Mouse (Mus musculus): ENCODE measurements around the gene Emid1. TPM values are rescaled to one million over a fixed set of nuclear protein-coding genes. Genes with fewer than 3 reads are reported as not detected.

The Emid1 gene
- polyA plus RNA-seq, 1 experiment: 56.7 TPM

- no peak overlapping the region for H3K4me3 ChIP-seq (ENCODE audit: control insufficient read depth, insufficient read depth, low read length)
- DNase-seq: no peak
- TF ChIP-seq CTCF (IDR thresholded peaks at IDR 0.05; ENCODE audit: borderline replicate concordance, control insufficient read depth, extremely low read depth, insufficient read depth, low read length, poor library complexity) (no peak), POLR2A (IDR thresholded peaks at IDR 0.05; ENCODE audit: control insufficient read depth, extremely low read depth, insufficient read depth, low read length, poor library complexity) (no peak)
- WGBS: 91% methylated on average over 8 of the region's 8 CpGs
- H3K4me1 ChIP-seq (replicated peaks; ENCODE audit: control insufficient read depth, insufficient read depth, low read length): peaks cover 16% of the 10 kb centered on the region
- no peaks in the 10 kb centered on the region for H3K27me3 ChIP-seq (ENCODE audit: control insufficient read depth, insufficient read depth, low read length)
- H3K27ac ChIP-seq (ENCODE audit: control insufficient read depth, insufficient read depth, low read length): no peak overlapping the region
- H3K36me3 ChIP-seq (ENCODE audit: control insufficient read depth, insufficient read depth, low read length): no peaks in the 10 kb centered on the region
These were observed 42.6 kb downstream of the Emid1 start for GRCm38 (mm10) chr11:5109441-5109840.

- 100% methylated on average over 4 of the region's 4 CpGs for WGBS
- no peak for DNase-seq
- Histone ChIP-seq H3K36me3 (ENCODE audit: control insufficient read depth, insufficient read depth, low read length) (no peaks in the 10 kb centered on the region), H3K4me1 (replicated peaks; ENCODE audit: control insufficient read depth, insufficient read depth, low read length) (peaks cover 9% of the 10 kb centered on the region), H3K27ac (ENCODE audit: control insufficient read depth, insufficient read depth, low read length) (no peak overlapping the region), H3K27me3 (ENCODE audit: control insufficient read depth, insufficient read depth, low read length) (no peaks in the 10 kb centered on the region), H3K4me3 (ENCODE audit: control insufficient read depth, insufficient read depth, low read length) (no peak overlapping the region)
- no peak for TF ChIP-seq POLR2A (IDR thresholded peaks at IDR 0.05; ENCODE audit: control insufficient read depth, extremely low read depth, insufficient read depth, low read length, poor library complexity)
- TF ChIP-seq CTCF (IDR thresholded peaks at IDR 0.05; ENCODE audit: borderline replicate concordance, control insufficient read depth, extremely low read depth, insufficient read depth, low read length, poor library complexity): no peak
These were observed 48.0 kb downstream of the Emid1 start for GRCm38 (mm10) chr11:5103986-5104509.

- Histone ChIP-seq H3K36me3 (ENCODE audit: control insufficient read depth, insufficient read depth, low read length) (no peaks in the 10 kb centered on the region), H3K4me1 (replicated peaks; ENCODE audit: control insufficient read depth, insufficient read depth, low read length) (peaks cover 9% of the 10 kb centered on the region), H3K27me3 (ENCODE audit: control insufficient read depth, insufficient read depth, low read length) (no peaks in the 10 kb centered on the region), H3K27ac (ENCODE audit: control insufficient read depth, insufficient read depth, low read length) (no peak overlapping the region), H3K4me3 (ENCODE audit: control insufficient read depth, insufficient read depth, low read length) (no peak overlapping the region)
- DNase-seq: no peak
- no peak for TF ChIP-seq CTCF (IDR thresholded peaks at IDR 0.05; ENCODE audit: borderline replicate concordance, control insufficient read depth, extremely low read depth, insufficient read depth, low read length, poor library complexity)
- TF ChIP-seq POLR2A (IDR thresholded peaks at IDR 0.05; ENCODE audit: control insufficient read depth, extremely low read depth, insufficient read depth, low read length, poor library complexity): no peak
- WGBS: 96% methylated on average over 7 of the region's 7 CpGs
These were observed 49.7 kb downstream of the Emid1 start for GRCm38 (mm10) chr11:5102384-5102783.

- TF ChIP-seq POLR2A (IDR thresholded peaks at IDR 0.05; ENCODE audit: control insufficient read depth, extremely low read depth, insufficient read depth, low read length, poor library complexity): no peak
- no peak for TF ChIP-seq CTCF (IDR thresholded peaks at IDR 0.05; ENCODE audit: borderline replicate concordance, control insufficient read depth, extremely low read depth, insufficient read depth, low read length, poor library complexity)
- H3K4me3 ChIP-seq (ENCODE audit: control insufficient read depth, insufficient read depth, low read length): no peak overlapping the region
- no peaks in the 10 kb centered on the region for H3K36me3 ChIP-seq (ENCODE audit: control insufficient read depth, insufficient read depth, low read length)
- peaks cover 11% of the 10 kb centered on the region for H3K4me1 ChIP-seq (replicated peaks; ENCODE audit: control insufficient read depth, insufficient read depth, low read length)
- DNase-seq: no peak
- no peaks in the 10 kb centered on the region for H3K27me3 ChIP-seq (ENCODE audit: control insufficient read depth, insufficient read depth, low read length)
- 95% methylated on average over 6 of the region's 6 CpGs for WGBS
- no peak overlapping the region for H3K27ac ChIP-seq (ENCODE audit: control insufficient read depth, insufficient read depth, low read length)
These were observed 50.4 kb downstream of the Emid1 start for GRCm38 (mm10) chr11:5101641-5102040.

- no peak overlapping the region for H3K4me3 ChIP-seq (ENCODE audit: control insufficient read depth, insufficient read depth, low read length)
- no peak for TF ChIP-seq CTCF (IDR thresholded peaks at IDR 0.05; ENCODE audit: borderline replicate concordance, control insufficient read depth, extremely low read depth, insufficient read depth, low read length, poor library complexity)
- no peak for TF ChIP-seq POLR2A (IDR thresholded peaks at IDR 0.05; ENCODE audit: control insufficient read depth, extremely low read depth, insufficient read depth, low read length, poor library complexity)
- H3K27ac ChIP-seq (ENCODE audit: control insufficient read depth, insufficient read depth, low read length): no peak overlapping the region
- peaks cover 14% of the 10 kb centered on the region for H3K4me1 ChIP-seq (replicated peaks; ENCODE audit: control insufficient read depth, insufficient read depth, low read length)
- no peaks in the 10 kb centered on the region for H3K36me3 ChIP-seq (ENCODE audit: control insufficient read depth, insufficient read depth, low read length)
- DNase-seq: no peak
- 86% methylated on average over 5 of the region's 5 CpGs for WGBS
- H3K27me3 ChIP-seq (ENCODE audit: control insufficient read depth, insufficient read depth, low read length): no peaks in the 10 kb centered on the region
These were observed 51.3 kb downstream of the Emid1 start for GRCm38 (mm10) chr11:5100801-5101200.

GRCm38 (mm10) chr11:5100283-5100682, 51.8 kb downstream of the Emid1 start:
- H3K4me1 ChIP-seq (replicated peaks; ENCODE audit: control insufficient read depth, insufficient read depth, low read length): peaks cover 15% of the 10 kb centered on the region
- peak overlapping the region; percentile 79 for H3K4me3 ChIP-seq (ENCODE audit: control insufficient read depth, insufficient read depth, low read length)
- no peak for DNase-seq
- H3K27me3 ChIP-seq (ENCODE audit: control insufficient read depth, insufficient read depth, low read length): no peaks in the 10 kb centered on the region
- no peak for TF ChIP-seq POLR2A (IDR thresholded peaks at IDR 0.05; ENCODE audit: control insufficient read depth, extremely low read depth, insufficient read depth, low read length, poor library complexity)
- TF ChIP-seq CTCF (IDR thresholded peaks at IDR 0.05; ENCODE audit: borderline replicate concordance, control insufficient read depth, extremely low read depth, insufficient read depth, low read length, poor library complexity): no peak
- no peaks in the 10 kb centered on the region for H3K36me3 ChIP-seq (ENCODE audit: control insufficient read depth, insufficient read depth, low read length)
- H3K27ac ChIP-seq (ENCODE audit: control insufficient read depth, insufficient read depth, low read length): no peak overlapping the region
- WGBS: 6% methylated on average over 7 of the region's 7 CpGs
